37 mouse cellular contexts compared by ENCODE assay signal in genomic region chr1:101757192-101757527, GRCm38 (mm10).
A peak's percentile ranks its signal among the peaks of the same experiment; 100 is the strongest.
DNase-seq lines count a peak whose midpoint lies in the region; ATAC-seq lines count a peak whose summit lies in the region.
"Had no signal": no experiment of that assay in that cellular context is flagged by ENCODE, and none has a peak within 500 bp of the region (broad histone marks: within the 10 kb centered on the region; RNA-seq: fewer than 3 reads in every experiment).

No protein-coding gene starts in this region.

- no peak overlapping the region for H3K9ac ChIP-seq in forebrain, embryonic 13.5 days
- no peak overlapping the region for H3K9ac ChIP-seq in forebrain, embryonic 16.5 days (replicated peaks; ENCODE audit: low read depth, low read length)
- H3K9ac ChIP-seq in neural tube, embryonic 12.5 days = no peak overlapping the region
- no peak overlapping the region for H3K9ac ChIP-seq in kidney, embryonic 14.5 days (ENCODE audit: low read depth, low read length)
- H3K9ac ChIP-seq: heart, embryonic 15.5 days; hindbrain, embryonic 14.5 days; limb, embryonic 12.5 days; liver, embryonic 15.5 days; lung, embryonic 14.5 days had no signal

- ATAC-seq in forebrain, embryonic 13.5 days = peak; percentile 19; the same call in 1 of the 2 replicates
- no peak for ATAC-seq in forebrain, embryonic 16.5 days
- ATAC-seq in neural tube, embryonic 12.5 days (ENCODE audit: low FRiP score, low read depth) = peak; percentile 41
- ATAC-seq in kidney, embryonic 14.5 days (ENCODE audit: low FRiP score, low TSS enrichment) = no peak
- ATAC-seq: activated CD4-positive, CD25-positive, alpha-beta regulatory T cell, adult 4 months; CD4-positive, CD25-positive, alpha-beta regulatory T cell, adult 4 months; inflammation-experienced regulatory T-cells, adult 6 months; Patski had no signal

- 3% methylated on average over 2 of the region's 2 CpGs for WGBS in forebrain, embryonic 13.5 days
- WGBS in forebrain, embryonic 16.5 days = 1% methylated on average over 2 of the region's 2 CpGs
- 11% methylated on average over 2 of the region's 2 CpGs for WGBS in neural tube, embryonic 12.5 days
- 24% methylated on average over 2 of the region's 2 CpGs for WGBS in kidney, embryonic 14.5 days

- no peak overlapping the region for H3K4me3 ChIP-seq in forebrain, embryonic 13.5 days
- no peak overlapping the region for H3K4me3 ChIP-seq in forebrain, embryonic 16.5 days (replicated peaks; ENCODE audit: low read length)
- no peak overlapping the region for H3K4me3 ChIP-seq in neural tube, embryonic 12.5 days
- H3K4me3 ChIP-seq in kidney, embryonic 14.5 days (ENCODE audit: low read length) = no peak overlapping the region
- H3K4me3 ChIP-seq: erythroblast, embryonic 14.5 days; heart, embryonic 10.5 days; heart, embryonic 15.5 days; layer of hippocampus, adult 2 months; left cerebral cortex, adult 2 months; limb, embryonic 12.5 days; liver, embryonic 15.5 days; midbrain, embryonic 10.5 days; myocyte had no signal

- no peak for DNase-seq in neural tube, embryonic 10.5 days (ENCODE audit: extremely low spot score, low spot score)
- peak; percentile 47 for DNase-seq in WW6 (ENCODE audit: low read depth, low spot score)
- peak; percentile 1 for DNase-seq in mesoderm, embryonic 11.5 days (ENCODE audit: low read depth, low spot score)
- DNase-seq in urinary bladder, adult 18-20 months (ENCODE audit: low spot score in 2 of 2) = no peak
- DNase-seq: adrenal gland, adult 8-10 months; cerebellum, adult 11 months; cerebellum, adult 9-10 months; cerebellum, postnatal 36 days; gastrocnemius, postnatal 14 days; heart, adult 11 months; kidney, adult 18-20 months; kidney, postnatal 36 days; lung, embryonic 14.5 days; lung, postnatal 14 days; right cerebral cortex, adult 18-20 months; right cerebral cortex, postnatal 4 days; thymus, adult 18-20 months; thymus, postnatal 4 days had no signal

- H3K27ac ChIP-seq in forebrain, embryonic 13.5 days = no peak overlapping the region
- no peak overlapping the region for H3K27ac ChIP-seq in forebrain, embryonic 16.5 days (ENCODE audit: low read length)
- no peak overlapping the region for H3K27ac ChIP-seq in neural tube, embryonic 12.5 days
- H3K27ac ChIP-seq in kidney, embryonic 14.5 days (ENCODE audit: low read depth, low read length) = no peak overlapping the region
- H3K27ac ChIP-seq: heart, embryonic 10.5 days; heart, embryonic 15.5 days; hindbrain, embryonic 14.5 days; layer of hippocampus, adult 2 months; left cerebral cortex, adult 2 months; limb, embryonic 12.5 days; liver, embryonic 15.5 days; midbrain, embryonic 10.5 days; stomach, postnatal 0 days had no signal

- no peaks in the 10 kb centered on the region for H3K36me3 ChIP-seq in forebrain, embryonic 13.5 days (ENCODE audit: poor library complexity, severe bottlenecking)
- no peaks in the 10 kb centered on the region for H3K36me3 ChIP-seq in forebrain, embryonic 16.5 days (ENCODE audit: control insufficient read depth, insufficient read depth)
- no peaks in the 10 kb centered on the region for H3K36me3 ChIP-seq in neural tube, embryonic 12.5 days
- no peaks in the 10 kb centered on the region for H3K36me3 ChIP-seq in kidney, embryonic 14.5 days (ENCODE audit: control insufficient read depth, insufficient read depth, low read length)
- H3K36me3 ChIP-seq: heart, embryonic 10.5 days; heart, embryonic 15.5 days; limb, embryonic 12.5 days; liver, embryonic 15.5 days; midbrain, embryonic 10.5 days had no signal

- peak overlapping the region; percentile 29 for H3K4me2 ChIP-seq in forebrain, embryonic 13.5 days
- H3K4me2 ChIP-seq in forebrain, embryonic 16.5 days (ENCODE audit: low read length) = no peak overlapping the region
- no peak overlapping the region; the same call in 1 of the 2 replicates for H3K4me2 ChIP-seq in neural tube, embryonic 12.5 days (replicated peaks)
- no peak overlapping the region for H3K4me2 ChIP-seq in kidney, embryonic 14.5 days (replicated peaks; ENCODE audit: low read depth, low read length)
- H3K4me2 ChIP-seq: heart, embryonic 15.5 days; hindbrain, embryonic 14.5 days; limb, embryonic 12.5 days; liver, embryonic 15.5 days; lung, embryonic 14.5 days had no signal

- no peaks in the 10 kb centered on the region for H3K27me3 ChIP-seq in forebrain, embryonic 13.5 days
- no peaks in the 10 kb centered on the region for H3K27me3 ChIP-seq in forebrain, embryonic 16.5 days (replicated peaks; ENCODE audit: control insufficient read depth, insufficient read depth, low read length)
- no peaks in the 10 kb centered on the region for H3K27me3 ChIP-seq in neural tube, embryonic 12.5 days (replicated peaks)
- no peaks in the 10 kb centered on the region for H3K27me3 ChIP-seq in kidney, embryonic 14.5 days (ENCODE audit: control insufficient read depth, insufficient read depth, low read length)
- H3K27me3 ChIP-seq: heart, embryonic 15.5 days; limb, embryonic 12.5 days; liver, embryonic 15.5 days; Patski had no signal

- H3K4me1 ChIP-seq in forebrain, embryonic 13.5 days = peaks cover 13% of the 10 kb centered on the region
- H3K4me1 ChIP-seq in forebrain, embryonic 16.5 days (replicated peaks; ENCODE audit: control insufficient read depth, insufficient read depth, low read length) = no peaks in the 10 kb centered on the region
- H3K4me1 ChIP-seq in neural tube, embryonic 12.5 days = 0 out of 2 replicates have a peak, but pooled peaks cover 6% of the 10 kb centered on the region
- H3K4me1 ChIP-seq in kidney, embryonic 14.5 days (ENCODE audit: control insufficient read depth, insufficient read depth, low read length) = no peaks in the 10 kb centered on the region
- H3K4me1 ChIP-seq: heart, embryonic 10.5 days; heart, embryonic 15.5 days; limb, embryonic 12.5 days; liver, embryonic 15.5 days had no signal

- no peaks in the 10 kb centered on the region for H3K9me3 ChIP-seq in forebrain, embryonic 13.5 days (replicated peaks)
- H3K9me3 ChIP-seq in forebrain, embryonic 16.5 days (ENCODE audit: control insufficient read depth, low read length) = no peaks in the 10 kb centered on the region
- no peaks in the 10 kb centered on the region for H3K9me3 ChIP-seq in neural tube, embryonic 12.5 days
- H3K9me3 ChIP-seq in kidney, embryonic 14.5 days (ENCODE audit: control insufficient read depth, low read length) = no peaks in the 10 kb centered on the region
- H3K9me3 ChIP-seq: heart, embryonic 10.5 days; heart, embryonic 15.5 days; limb, embryonic 12.5 days; liver, embryonic 15.5 days; midbrain, embryonic 10.5 days had no signal

Comparison
In these comparisons a context has a peak if more than half of its experiments do, and no peak if none do; other contexts are left out.
1. ATAC-seq: peak in forebrain, embryonic 13.5 days (single experiment) and neural tube, embryonic 12.5 days (single experiment); none in forebrain, embryonic 16.5 days (single experiment) and kidney, embryonic 14.5 days (single experiment).
2. DNase-seq: peak in WW6 (single experiment) and mesoderm, embryonic 11.5 days (single experiment); none in neural tube, embryonic 10.5 days (single experiment) and urinary bladder, adult 18-20 months (0 of 2).